Mouse (Mus musculus): ENCODE data around the gene Nr2f6. TPM values are rescaled to one million over a fixed set of nuclear protein-coding genes. Genes with fewer than 3 reads are reported as not detected.

The Nr2f6 gene
- polyA plus RNA-seq, 1 experiment from 2014 or later: 49.1 TPM

- Histone ChIP-seq H3K27ac (ENCODE audit: low read depth, low read length) (no peak overlapping the region), H3K4me3 (ENCODE audit: low read depth, low read length) (no peak overlapping the region), H3K9me3 (ENCODE audit: control insufficient read depth, low read length) (no peaks in the 10 kb centered on the region), H3K4me2 (ENCODE audit: low read depth, low read length, severe bottlenecking) (peak overlapping the region; percentile 88; the same call in 1 of the 2 replicates), H3K36me3 (ENCODE audit: control insufficient read depth, insufficient read depth, low read length) (peaks cover 6% of the 10 kb centered on the region; the same call in 1 of the 2 replicates), H3K4me1 (replicated peaks; ENCODE audit: control insufficient read depth, insufficient read depth, low read length) (peaks cover 6% of the 10 kb centered on the region; the same call in 1 of the 2 replicates), H3K9ac (ENCODE audit: low read length) (no peak overlapping the region), H3K27me3 (ENCODE audit: control insufficient read depth, insufficient read depth, low read length) (no peaks in the 10 kb centered on the region)
- ATAC-seq (replicated peaks; ENCODE audit: low FRiP score) (no peak), DNase-seq (ENCODE audit: low spot score) (no peak)
- WGBS: 88% methylated on average over 9 of the region's 9 CpGs
These were observed 23.2 kb upstream of the Nr2f6 start for GRCm38 (mm10) chr8:71404951-71405351.

DNA sequence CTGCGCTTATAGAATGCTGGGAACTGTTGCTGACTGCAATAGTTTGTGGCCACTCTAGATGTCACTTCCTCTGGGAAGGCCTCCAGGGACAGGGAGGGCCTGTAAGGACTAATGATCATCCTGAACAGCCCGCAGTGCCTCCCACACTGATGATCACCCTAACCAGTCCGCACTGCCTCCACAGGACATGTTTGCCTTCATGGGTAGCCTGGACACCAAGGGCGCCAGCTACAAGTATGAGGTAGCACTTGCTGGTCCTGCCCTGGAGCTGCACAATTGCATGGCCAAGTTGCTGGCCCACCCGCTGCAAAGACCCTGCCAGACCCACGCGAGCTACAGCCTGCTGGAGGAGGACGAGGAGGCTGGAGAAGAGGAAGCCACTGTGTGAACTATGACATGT is 22.3 kb upstream of the Nr2f6 start:
- Histone ChIP-seq H3K9me3 (ENCODE audit: control insufficient read depth, low read length) (no peaks in the 10 kb centered on the region), H3K4me3 (ENCODE audit: low read depth, low read length) (no peak overlapping the region), H3K4me2 (ENCODE audit: low read depth, low read length, severe bottlenecking) (no peak overlapping the region), H3K27ac (ENCODE audit: low read depth, low read length) (no peak overlapping the region), H3K36me3 (ENCODE audit: control insufficient read depth, insufficient read depth, low read length) (peaks cover 4% of the 10 kb centered on the region; the same call in 1 of the 2 replicates), H3K4me1 (replicated peaks; ENCODE audit: control insufficient read depth, insufficient read depth, low read length) (peaks cover 6% of the 10 kb centered on the region; the same call in 1 of the 2 replicates), H3K9ac (ENCODE audit: low read length) (no peak overlapping the region), H3K27me3 (ENCODE audit: control insufficient read depth, insufficient read depth, low read length) (no peaks in the 10 kb centered on the region)
- ATAC-seq (replicated peaks; ENCODE audit: low FRiP score): no peak
- no peak for DNase-seq (ENCODE audit: low spot score)
- WGBS: 92% methylated on average over 8 of the region's 8 CpGs

DNA sequence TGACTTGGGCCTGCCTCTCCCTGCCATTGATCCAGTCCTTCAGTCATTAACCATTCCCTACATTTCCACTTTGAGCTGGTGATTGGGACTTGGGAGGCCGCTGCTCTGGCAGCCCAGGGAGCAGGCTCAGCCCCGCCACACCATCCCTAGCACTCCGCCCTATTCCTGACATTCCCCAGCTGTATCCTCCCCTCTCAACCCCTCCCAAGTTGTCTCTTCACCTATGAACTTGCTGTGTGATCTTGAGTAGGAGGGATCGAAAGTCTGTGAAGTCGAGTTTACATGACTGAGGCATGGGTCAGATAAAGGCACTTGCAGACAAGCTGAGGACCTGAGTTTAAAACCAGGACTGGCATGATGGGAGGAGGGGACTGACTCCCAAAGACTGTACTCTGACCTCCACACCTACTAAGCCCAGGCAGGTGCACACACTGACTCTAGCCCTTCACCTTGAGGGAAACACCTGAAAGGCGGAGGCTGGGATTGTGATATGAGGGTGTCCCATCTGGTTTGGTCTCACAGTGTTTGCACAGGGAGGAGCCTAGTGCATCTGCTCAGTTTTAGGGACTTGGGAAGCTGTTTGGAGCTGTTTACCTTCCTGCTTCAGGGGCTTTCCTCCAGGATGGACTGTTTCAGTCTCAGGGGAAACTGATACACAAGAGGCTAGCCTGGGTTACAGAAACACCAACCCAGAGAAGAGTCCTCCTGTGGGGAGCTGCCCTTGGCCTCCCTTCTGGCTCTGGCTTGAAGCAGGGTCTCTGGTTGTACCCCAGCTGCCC is 21.5 kb upstream of the Nr2f6 start:
- H3K4me2 ChIP-seq (ENCODE audit: low read depth, low read length, severe bottlenecking): no peak overlapping the region
- no peak overlapping the region for H3K27ac ChIP-seq (ENCODE audit: low read depth, low read length)
- H3K4me1 ChIP-seq (replicated peaks; ENCODE audit: control insufficient read depth, insufficient read depth, low read length): peaks cover 6% of the 10 kb centered on the region; the same call in 1 of the 2 replicates
- no peaks in the 10 kb centered on the region for H3K27me3 ChIP-seq (ENCODE audit: control insufficient read depth, insufficient read depth, low read length)
- no peak for ATAC-seq (replicated peaks; ENCODE audit: low FRiP score)
- no peaks in the 10 kb centered on the region; the same call in 1 of the 2 replicates for H3K36me3 ChIP-seq (ENCODE audit: control insufficient read depth, insufficient read depth, low read length)
- no peaks in the 10 kb centered on the region for H3K9me3 ChIP-seq (ENCODE audit: control insufficient read depth, low read length)
- no peak for DNase-seq (ENCODE audit: low spot score)
- H3K4me3 ChIP-seq (ENCODE audit: low read depth, low read length): no peak overlapping the region
- WGBS: 87% methylated on average over 6 of the region's 6 CpGs
- H3K9ac ChIP-seq (ENCODE audit: low read length): no peak overlapping the region

DNA sequence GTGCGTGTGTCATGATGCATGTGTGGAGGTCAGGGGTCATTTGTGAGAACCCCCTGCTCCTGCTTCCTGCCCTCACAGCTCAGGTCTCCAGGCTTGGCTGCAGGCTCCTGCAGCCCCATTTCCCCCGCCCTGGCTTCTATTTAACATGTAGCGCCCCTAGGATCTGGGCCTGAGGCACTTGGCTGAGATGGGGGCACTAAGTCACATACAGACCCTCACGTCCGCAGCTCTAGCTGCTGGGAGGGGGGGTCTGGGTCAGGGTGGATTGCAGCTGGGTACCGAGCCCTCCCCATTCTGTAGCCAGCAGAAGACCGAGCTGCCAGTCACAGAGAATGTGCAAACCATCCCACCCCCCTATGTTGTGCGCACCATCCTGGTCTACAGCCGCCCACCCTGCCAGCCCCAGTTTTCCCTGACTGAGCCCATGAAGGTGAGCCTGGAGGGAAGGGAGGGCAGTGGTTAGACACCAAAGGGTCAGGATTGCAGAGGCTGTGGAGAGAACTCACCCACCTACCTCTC is 20.7 kb upstream of the Nr2f6 start:
- Histone ChIP-seq H3K4me3 (ENCODE audit: low read depth, low read length) (no peak overlapping the region), H3K4me1 (replicated peaks; ENCODE audit: control insufficient read depth, insufficient read depth, low read length) (peaks cover 8% of the 10 kb centered on the region), H3K9me3 (ENCODE audit: control insufficient read depth, low read length) (no peaks in the 10 kb centered on the region), H3K9ac (ENCODE audit: low read length) (no peak overlapping the region), H3K4me2 (ENCODE audit: low read depth, low read length, severe bottlenecking) (no peak overlapping the region), H3K27me3 (ENCODE audit: control insufficient read depth, insufficient read depth, low read length) (no peaks in the 10 kb centered on the region), H3K36me3 (ENCODE audit: control insufficient read depth, insufficient read depth, low read length) (no peaks in the 10 kb centered on the region; the same call in 1 of the 2 replicates), H3K27ac (ENCODE audit: low read depth, low read length) (no peak overlapping the region)
- ATAC-seq (replicated peaks; ENCODE audit: low FRiP score): no peak
- 88% methylated on average over 9 of the region's 9 CpGs for WGBS
- DNase-seq (ENCODE audit: low spot score): no peak

DNA sequence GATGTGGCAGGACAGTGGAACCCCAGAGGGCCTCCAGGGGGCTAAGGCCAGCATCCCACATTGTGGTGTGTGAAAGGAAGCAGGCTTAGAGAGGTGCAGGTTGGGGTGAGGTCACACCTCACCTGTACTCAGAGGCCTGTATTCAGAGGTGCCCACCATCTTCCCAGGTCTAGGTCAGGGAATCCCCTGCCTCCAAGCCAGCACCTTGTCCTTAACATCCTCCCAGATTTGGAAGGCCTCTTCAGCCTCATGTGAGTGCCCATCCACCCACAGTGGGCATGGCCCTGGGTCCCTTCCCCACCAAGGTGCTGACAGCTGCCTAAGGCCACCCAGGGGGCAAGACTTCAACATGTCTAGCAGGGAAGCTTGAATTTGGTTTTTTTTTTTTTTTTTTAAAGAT is 19.7 kb upstream of the Nr2f6 start:
- peaks cover 9% of the 10 kb centered on the region for H3K4me1 ChIP-seq (replicated peaks; ENCODE audit: control insufficient read depth, insufficient read depth, low read length)
- no peak for ATAC-seq (replicated peaks; ENCODE audit: low FRiP score)
- no peaks in the 10 kb centered on the region; the same call in 1 of the 2 replicates for H3K36me3 ChIP-seq (ENCODE audit: control insufficient read depth, insufficient read depth, low read length)

GRCm38 (mm10) chr8:71400826-71401225 is 19.1 kb upstream of the Nr2f6 start:
- DNase-seq (ENCODE audit: low spot score) (no peak), ATAC-seq (replicated peaks; ENCODE audit: low FRiP score) (no peak)
- no peak overlapping the region for H3K9ac ChIP-seq (ENCODE audit: low read length)
- no peaks in the 10 kb centered on the region for H3K27me3 ChIP-seq (ENCODE audit: control insufficient read depth, insufficient read depth, low read length)
- no peaks in the 10 kb centered on the region; the same call in 1 of the 2 replicates for H3K36me3 ChIP-seq (ENCODE audit: control insufficient read depth, insufficient read depth, low read length)
- H3K9me3 ChIP-seq (ENCODE audit: control insufficient read depth, low read length): no peaks in the 10 kb centered on the region
- peaks cover 9% of the 10 kb centered on the region for H3K4me1 ChIP-seq (replicated peaks; ENCODE audit: control insufficient read depth, insufficient read depth, low read length)
- H3K4me3 ChIP-seq (ENCODE audit: low read depth, low read length): no peak overlapping the region
- WGBS: 93% methylated on average over 2 of the region's 2 CpGs
- no peak overlapping the region for H3K27ac ChIP-seq (ENCODE audit: low read depth, low read length)
- H3K4me2 ChIP-seq (ENCODE audit: low read depth, low read length, severe bottlenecking): no peak overlapping the region

More for the DNA sequence above, 19.7 kb upstream of the Nr2f6 start:
- Histone ChIP-seq H3K27me3 (ENCODE audit: control insufficient read depth, insufficient read depth, low read length) (no peaks in the 10 kb centered on the region), H3K4me3 (ENCODE audit: low read depth, low read length) (no peak overlapping the region), H3K9ac (ENCODE audit: low read length) (no peak overlapping the region), H3K27ac (ENCODE audit: low read depth, low read length) (no peak overlapping the region), H3K9me3 (ENCODE audit: control insufficient read depth, low read length) (no peaks in the 10 kb centered on the region), H3K4me2 (ENCODE audit: low read depth, low read length, severe bottlenecking) (no peak overlapping the region)
- DNase-seq (ENCODE audit: low spot score): no peak

DNA sequence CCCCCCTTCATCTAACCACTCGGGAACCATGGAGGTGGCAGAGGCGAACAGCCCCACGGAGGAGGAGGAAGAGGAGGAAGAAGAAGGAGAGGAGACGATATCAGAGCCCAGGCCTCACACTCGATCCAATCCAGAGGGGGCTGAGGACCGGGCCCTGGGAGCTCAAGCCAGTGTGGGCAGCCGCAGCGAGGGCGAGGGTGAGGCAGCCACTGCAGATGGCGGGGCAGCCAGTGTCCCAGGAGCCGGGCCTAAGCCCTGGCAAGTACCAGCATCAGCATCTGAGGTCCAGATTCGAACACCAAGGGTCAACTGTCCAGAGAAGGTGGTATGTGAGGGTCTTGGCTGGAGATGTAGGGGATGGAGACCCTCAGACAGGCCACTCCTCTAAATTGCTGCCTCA is 15.9 kb upstream of the Nr2f6 start:
- Histone ChIP-seq H3K9me3 (ENCODE audit: control insufficient read depth, low read length) (no peaks in the 10 kb centered on the region), H3K36me3 (ENCODE audit: control insufficient read depth, insufficient read depth, low read length) (no peaks in the 10 kb centered on the region; the same call in 1 of the 2 replicates), H3K27ac (ENCODE audit: low read depth, low read length) (no peak overlapping the region), H3K27me3 (ENCODE audit: control insufficient read depth, insufficient read depth, low read length) (no peaks in the 10 kb centered on the region), H3K4me2 (ENCODE audit: low read depth, low read length, severe bottlenecking) (peak overlapping the region; percentile 86), H3K4me3 (ENCODE audit: low read depth, low read length) (peak overlapping the region; percentile 79), H3K4me1 (replicated peaks; ENCODE audit: control insufficient read depth, insufficient read depth, low read length) (peaks cover 7% of the 10 kb centered on the region), H3K9ac (ENCODE audit: low read length) (peak overlapping the region; percentile 58)
- no peak for ATAC-seq (replicated peaks; ENCODE audit: low FRiP score)
- no peak for DNase-seq (ENCODE audit: low spot score)
- WGBS: 86% methylated on average over 12 of the region's 12 CpGs

DNA sequence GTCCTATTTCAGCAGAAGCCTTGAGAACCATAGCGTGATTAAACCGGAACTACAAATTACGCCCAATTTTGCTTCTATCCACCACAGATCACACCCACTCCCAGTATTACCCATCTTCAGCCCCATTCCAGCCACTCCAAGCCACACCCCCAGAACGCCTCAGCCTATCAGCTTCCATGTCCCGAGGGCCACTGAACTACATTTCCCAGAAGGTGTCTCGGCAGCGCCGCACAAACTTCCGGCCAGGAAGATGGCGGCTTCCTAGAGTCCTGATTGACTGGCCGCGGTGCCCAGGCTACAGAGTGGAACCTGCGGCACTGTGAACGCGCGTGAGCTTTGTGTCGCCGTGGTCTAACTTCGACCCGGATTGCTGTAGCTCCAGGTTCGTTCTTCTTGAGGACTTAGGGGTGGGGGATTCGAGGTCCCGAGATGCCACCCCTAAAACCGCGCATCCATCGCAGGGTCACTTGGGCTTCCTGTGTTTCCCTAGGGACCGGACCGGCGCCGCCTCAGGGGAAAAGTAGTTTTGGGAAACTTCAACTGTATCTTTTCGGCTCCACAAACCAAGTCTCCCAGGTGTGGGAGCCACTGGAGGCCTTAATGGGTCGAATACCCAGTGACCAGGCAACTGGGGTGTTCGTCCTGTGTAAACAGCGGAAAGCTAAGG is 15.0 kb upstream of the Nr2f6 start, which contains the start of gene Babam1:
TSS of gene Babam1 (plus strand) at position 223 of the 667 bp plus-strand sequence.
- H3K4me1 ChIP-seq (replicated peaks; ENCODE audit: control insufficient read depth, insufficient read depth, low read length): peaks cover 7% of the 10 kb centered on the region
- peak within 1 kb of the TSS; percentile 86 for H3K4me2 ChIP-seq (ENCODE audit: low read depth, low read length, severe bottlenecking)
- peak within 1 kb of the TSS; percentile 3; the same call in 1 of the 2 replicates for H3K27ac ChIP-seq (ENCODE audit: low read depth, low read length)
- H3K36me3 ChIP-seq (ENCODE audit: control insufficient read depth, insufficient read depth, low read length): no peaks in the 10 kb centered on the region; the same call in 1 of the 2 replicates
- ATAC-seq (replicated peaks; ENCODE audit: low FRiP score) (peak; percentile 98), DNase-seq (ENCODE audit: low spot score) (peak; percentile 92)
- H3K9ac ChIP-seq (ENCODE audit: low read length): peak within 1 kb of the TSS; percentile 58
- H3K27me3 ChIP-seq (ENCODE audit: control insufficient read depth, insufficient read depth, low read length): no peaks in the 10 kb centered on the region
- WGBS: under 1% methylated on average over 34 of the region's 34 CpGs
- no peaks in the 10 kb centered on the region for H3K9me3 ChIP-seq (ENCODE audit: control insufficient read depth, low read length)
- H3K4me3 ChIP-seq (ENCODE audit: low read depth, low read length): peak within 1 kb of the TSS; percentile 79

All from forebrain, embryonic 11.5 days (tissue).